Mouse (Mus musculus): ENCODE data around the gene Mpp2.

The Mpp2 gene

GRCm38 (mm10) chr11:102008954-102009637, 79.2 kb downstream of the Mpp2 start:
- no peak for DNase-seq (ENCODE audit: low spot score)

GRCm38 (mm10) chr11:102008372-102008771, 79.9 kb downstream of the Mpp2 start:
- DNase-seq (ENCODE audit: low spot score), result no peak

Measured in c-Kit-positive CD71-positive TER-119-positive erythroid progenitor cells, embryonic 14.5 days (primary cell).